Mouse (Mus musculus) cerebellum, postnatal 10 days (tissue): Measurements from ENCODE around the gene Timp4.

Experiments
- DNase-seq, 2 experiments: peaks; one replicate each; pipeline ENCODE4 v3.0.0; 2021; ENCODE audit warnings: mixed read lengths in 2 of 2

The Timp4 gene

GRCm38 (mm10) chr6:115252099-115252873 lies at the start of gene Timp4:
TSS of gene Timp4 (minus strand) at chr6:115252205.
- DNase-seq: peak; percentile 52 to 65

GRCm38 (mm10) chr6:115293877-115294276 lies 41.9 kb upstream of the Timp4 start:
- no peak for DNase-seq

- no peak for DNase-seq
Observed at GRCm38 (mm10) chr6:115292621-115293020, 40.6 kb upstream of the Timp4 start.

GRCm38 (mm10) chr6:115291823-115292222 lies 39.8 kb upstream of the Timp4 start:
- DNase-seq: no peak

GRCm38 (mm10) chr6:115291068-115291467 lies 39.1 kb upstream of the Timp4 start:
- DNase-seq: no peak

GRCm38 (mm10) chr6:115290561-115290960 lies 38.6 kb upstream of the Timp4 start:
- no peak for DNase-seq

- DNase-seq: no peak
Observed at GRCm38 (mm10) chr6:115288223-115288622, 36.2 kb upstream of the Timp4 start.

GRCm38 (mm10) chr6:115286441-115286840 lies 34.4 kb upstream of the Timp4 start:
- no peak for DNase-seq

GRCm38 (mm10) chr6:115284153-115284552 lies 32.1 kb upstream of the Timp4 start:
- no peak for DNase-seq

GRCm38 (mm10) chr6:115279639-115280038 lies 27.6 kb upstream of the Timp4 start:
- no peak for DNase-seq

GRCm38 (mm10) chr6:115278086-115278485 lies 26.1 kb upstream of the Timp4 start:
- peak in 1 of 2 experiments; percentile 31 for DNase-seq

- no peak for DNase-seq
Observed at GRCm38 (mm10) chr6:115275116-115275815, 23.3 kb upstream of the Timp4 start.

- DNase-seq: no peak
Observed at GRCm38 (mm10) chr6:115274705-115275104, 22.7 kb upstream of the Timp4 start.

GRCm38 (mm10) chr6:115273346-115273745 lies 21.3 kb upstream of the Timp4 start:
- DNase-seq: no peak

GRCm38 (mm10) chr6:115271866-115272271 lies 19.9 kb upstream of the Timp4 start:
- DNase-seq: peak; percentile 60 to 61

GRCm38 (mm10) chr6:115271326-115271725 lies 19.3 kb upstream of the Timp4 start:
- no peak for DNase-seq

- peak in 1 of 2 experiments; percentile 9 for DNase-seq
Observed at GRCm38 (mm10) chr6:115270085-115270484, 18.1 kb upstream of the Timp4 start.

- no peak for DNase-seq
Observed at GRCm38 (mm10) chr6:115269561-115269960, 17.6 kb upstream of the Timp4 start.

- no peak for DNase-seq
Observed at GRCm38 (mm10) chr6:115268551-115269385, 16.8 kb upstream of the Timp4 start.

- peak; percentile 90 to 91 for DNase-seq
Observed at GRCm38 (mm10) chr6:115267916-115268315, 15.9 kb upstream of the Timp4 start.

- DNase-seq: no peak
Observed at GRCm38 (mm10) chr6:115266791-115267190, 14.8 kb upstream of the Timp4 start.

- DNase-seq: peak in 1 of 2 experiments; percentile 54
Observed at GRCm38 (mm10) chr6:115260507-115260906, 8.5 kb upstream of the Timp4 start.

- DNase-seq: no peak
Observed at GRCm38 (mm10) chr6:115255171-115255570, 3.2 kb upstream of the Timp4 start.
